Mouse (Mus musculus): ENCODE measurements around the gene Vezf1.

Vezf1 gene

DNA sequence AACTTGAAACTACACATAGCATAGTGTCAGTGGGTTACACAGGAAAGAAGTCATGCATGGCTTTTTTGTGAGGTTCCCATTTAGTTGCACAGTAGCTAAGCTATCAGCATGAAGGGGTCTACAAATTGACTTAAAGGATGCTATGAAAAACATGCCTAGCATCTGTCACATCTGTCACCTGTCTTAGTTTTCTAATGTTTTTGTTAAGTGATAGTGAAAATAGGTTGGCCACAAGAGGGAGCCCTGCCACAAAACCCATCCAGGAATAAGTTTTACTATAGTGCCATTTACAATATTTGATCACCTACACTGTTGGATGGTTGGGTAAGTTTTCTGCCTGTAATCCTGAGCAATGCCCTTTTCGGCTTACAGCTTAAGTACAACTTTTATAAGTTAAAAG, 13.5 kb upstream of the Vezf1 start:
- DNase-seq: peak; percentile 58

GRCm38 (mm10) chr11:88055777-88056176, 12.3 kb upstream of the Vezf1 start:
- DNase-seq: no peak

DNA sequence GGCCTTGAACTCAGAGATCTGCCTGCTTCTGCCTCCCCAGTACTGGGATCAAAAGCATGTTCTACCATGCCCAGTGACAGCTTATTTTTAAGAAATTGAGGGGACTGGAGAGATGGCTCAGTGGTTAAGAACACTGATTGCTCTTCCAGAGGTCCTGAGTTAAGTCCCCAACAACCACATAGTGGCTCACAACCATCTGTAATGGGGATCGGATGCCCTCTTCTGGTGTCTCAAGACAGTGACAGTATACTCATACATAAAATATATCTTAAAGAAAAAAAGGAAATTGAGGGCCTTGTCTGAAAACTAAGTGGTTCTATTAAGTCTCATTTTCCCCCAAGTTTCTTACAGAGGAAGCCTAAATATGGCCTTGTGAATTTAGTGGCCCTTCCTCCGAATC, 10.3 kb upstream of the Vezf1 start:
- DNase-seq: no peak

GRCm38 (mm10) chr11:88059141-88059540, 8.9 kb upstream of the Vezf1 start:
- peak; percentile 79 for DNase-seq

DNA sequence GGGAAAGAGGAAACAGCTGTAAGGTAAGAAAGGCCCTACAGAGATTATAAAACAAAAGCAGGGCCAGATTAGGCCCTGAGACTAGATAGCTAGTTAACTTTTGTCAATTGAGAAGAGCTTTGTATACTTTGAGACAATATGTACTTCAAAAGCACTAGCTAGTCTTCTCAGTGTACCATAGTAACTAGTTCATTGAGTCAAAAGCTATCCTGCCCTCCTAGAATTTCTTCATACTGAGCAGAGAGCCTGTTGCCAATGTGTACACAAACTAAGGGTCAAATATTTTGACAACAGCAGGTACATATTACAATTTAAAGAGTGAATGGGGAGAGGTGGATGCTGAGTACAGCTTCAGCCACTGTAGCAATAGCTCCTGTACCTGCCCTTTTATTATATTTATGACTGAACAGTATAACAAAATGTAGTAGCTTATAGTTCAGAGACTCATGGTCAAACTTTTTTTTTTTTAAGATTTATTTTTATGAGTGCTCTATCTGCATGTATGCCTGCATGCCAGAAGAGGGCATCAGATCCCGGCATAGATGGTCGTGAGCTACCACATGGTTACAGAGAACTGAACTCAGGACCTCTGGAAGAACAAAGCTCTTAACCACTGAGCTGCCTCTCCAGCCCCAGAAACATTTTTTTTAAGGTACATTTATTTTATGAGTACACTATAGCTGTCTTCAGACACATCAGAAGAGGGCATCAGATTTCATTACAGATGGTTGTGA, 6.0 kb upstream of the Vezf1 start:
- DNase-seq: no peak

DNA sequence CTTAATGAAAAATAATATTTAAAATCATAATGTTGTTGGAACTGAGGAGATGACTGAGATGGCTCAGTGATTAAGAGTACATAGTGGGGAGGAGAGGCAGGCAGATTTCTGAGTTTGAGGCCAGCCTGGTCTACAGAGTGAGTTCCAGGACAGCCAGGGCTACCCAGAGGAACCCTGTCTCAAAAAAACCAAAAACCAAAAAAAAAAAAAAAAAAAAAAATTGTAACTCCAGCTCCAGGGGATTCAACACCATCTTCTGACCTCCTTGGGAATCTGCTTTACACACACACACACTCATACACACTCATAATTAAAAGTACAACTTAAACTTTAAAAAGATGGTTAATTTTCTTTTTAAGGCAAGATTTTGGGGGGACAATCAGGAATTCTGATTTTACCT, 2.3 kb upstream of the Vezf1 start:
- no peak for DNase-seq

DNA sequence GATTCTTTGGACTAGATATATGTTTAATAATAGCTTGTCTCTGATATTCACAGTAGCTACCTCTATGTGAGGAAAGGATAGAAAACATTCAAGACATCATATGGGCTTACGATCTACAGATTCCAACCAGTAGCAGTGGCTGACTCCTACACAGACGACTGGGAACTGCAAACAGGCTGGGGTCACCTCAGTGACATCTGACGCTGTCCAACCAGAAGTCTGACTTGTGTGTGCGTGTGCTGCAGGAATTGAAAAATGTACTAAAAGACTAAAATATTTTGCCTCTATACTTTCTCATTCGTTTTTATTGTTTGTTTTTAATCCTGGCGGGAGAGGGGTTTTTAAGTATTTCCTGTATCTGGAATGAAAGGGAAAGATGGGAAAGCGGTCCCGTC, 891 bp upstream of the Vezf1 start:
- DNase-seq: peak; percentile 34

DNA sequence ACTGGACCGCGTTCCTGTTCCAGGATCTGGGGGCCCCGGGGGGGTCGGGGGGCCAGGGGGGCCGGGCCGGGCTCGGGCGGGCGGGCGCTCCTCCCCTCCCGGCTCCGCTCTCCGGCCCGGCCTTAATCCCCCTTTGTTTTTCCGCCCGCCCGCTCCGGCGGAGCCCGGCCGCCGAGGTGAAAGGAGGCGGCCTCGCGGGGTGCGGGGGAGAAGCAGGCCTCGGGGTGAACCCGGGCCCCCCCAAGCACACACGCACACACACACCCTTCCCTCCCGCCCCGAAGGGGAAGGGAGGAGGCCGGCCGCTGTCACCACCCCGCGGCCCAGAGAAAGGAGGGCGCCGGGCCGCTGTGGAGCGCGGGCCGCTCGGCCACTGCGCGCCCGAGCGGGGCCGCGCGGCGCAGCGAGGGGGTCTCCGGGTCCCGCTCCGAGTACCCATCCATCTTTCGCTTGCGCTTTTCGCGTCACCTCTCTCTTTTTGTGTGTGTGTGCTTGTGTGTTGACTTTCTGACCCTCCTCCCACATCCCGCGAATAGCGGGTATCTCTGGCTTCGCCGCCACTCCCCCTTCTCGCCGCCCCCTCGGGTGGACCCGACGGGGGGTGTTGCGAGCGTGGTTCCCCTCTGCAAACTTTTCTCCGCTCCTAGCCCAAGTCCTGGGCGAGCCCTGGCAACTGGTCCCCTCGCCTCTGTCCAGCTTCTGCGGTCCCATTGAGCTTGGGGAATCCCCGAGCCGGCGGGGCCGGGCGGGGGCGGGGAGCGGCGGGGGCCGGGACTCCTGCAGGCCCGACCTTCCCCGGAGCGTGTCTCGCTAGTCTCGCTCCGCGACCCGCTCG, 549 bp downstream of the Vezf1 start:
- peak; percentile 81 for DNase-seq

DNA sequence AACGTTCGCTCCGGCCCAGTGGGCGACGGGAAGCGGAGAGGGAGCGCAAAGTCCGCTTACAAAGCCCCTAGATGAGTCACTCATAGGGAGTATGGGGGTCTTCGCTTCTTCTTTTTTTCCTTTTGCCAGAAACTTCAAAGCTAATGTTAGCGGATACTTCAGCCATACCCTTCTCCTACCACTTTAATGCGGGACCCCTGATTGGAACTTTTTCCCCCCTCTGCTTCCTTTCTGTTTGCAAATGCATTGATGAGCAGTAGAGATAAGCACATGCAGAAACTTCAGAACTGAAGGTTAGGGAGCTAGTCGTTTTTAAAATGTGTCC, 1.1 kb downstream of the Vezf1 start:
- no peak for DNase-seq

DNA sequence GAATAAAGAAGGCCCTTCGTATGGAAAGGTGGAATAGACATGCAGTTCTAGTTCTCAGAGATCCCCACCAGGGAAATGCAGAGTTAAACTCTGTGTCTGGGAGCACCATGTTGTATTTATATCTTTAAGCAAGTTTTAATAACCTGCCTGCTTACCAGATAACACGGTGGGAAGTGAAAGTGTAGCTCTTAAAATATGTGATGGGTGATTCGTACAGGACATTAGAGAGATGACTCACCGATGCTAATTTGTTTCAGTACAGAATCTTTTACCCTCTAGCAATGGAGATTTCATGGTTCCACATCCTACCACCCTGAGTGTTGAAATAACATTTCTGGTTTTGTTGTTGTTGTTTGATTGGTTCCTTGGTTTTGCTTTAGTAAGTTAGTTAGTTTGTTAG, 2.3 kb downstream of the Vezf1 start:
- DNase-seq: no peak

- DNase-seq: no peak
Measured at GRCm38 (mm10) chr11:88071113-88071512, 3.0 kb downstream of the Vezf1 start.

DNA sequence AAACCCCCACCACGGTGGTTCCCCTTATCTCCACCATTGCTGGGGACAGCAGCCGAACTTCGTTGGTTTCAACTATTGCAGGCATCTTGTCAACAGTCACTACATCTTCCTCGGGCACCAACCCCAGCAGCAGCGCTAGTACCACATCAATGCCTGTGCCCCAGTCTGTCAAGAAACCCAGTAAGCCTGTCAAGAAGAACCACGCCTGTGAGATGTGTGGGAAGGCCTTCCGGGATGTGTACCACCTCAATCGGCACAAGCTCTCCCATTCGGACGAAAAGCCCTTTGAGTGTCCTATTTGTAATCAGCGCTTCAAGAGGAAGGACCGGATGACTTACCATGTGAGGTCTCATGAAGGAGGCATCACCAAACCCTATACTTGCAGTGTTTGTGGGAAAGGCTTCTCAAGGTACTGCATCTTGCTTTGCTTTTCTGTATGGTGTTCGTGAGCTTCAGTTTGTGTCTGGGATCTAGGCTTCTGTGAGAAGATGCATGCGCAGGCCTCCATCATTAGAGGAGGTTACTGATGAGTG, 5.3 kb downstream of the Vezf1 start:
- DNase-seq: no peak

- DNase-seq: no peak
Measured at GRCm38 (mm10) chr11:88075701-88076100, 7.6 kb downstream of the Vezf1 start.

GRCm38 (mm10) chr11:88076394-88076793, 8.3 kb downstream of the Vezf1 start:
- no peak for DNase-seq

DNA sequence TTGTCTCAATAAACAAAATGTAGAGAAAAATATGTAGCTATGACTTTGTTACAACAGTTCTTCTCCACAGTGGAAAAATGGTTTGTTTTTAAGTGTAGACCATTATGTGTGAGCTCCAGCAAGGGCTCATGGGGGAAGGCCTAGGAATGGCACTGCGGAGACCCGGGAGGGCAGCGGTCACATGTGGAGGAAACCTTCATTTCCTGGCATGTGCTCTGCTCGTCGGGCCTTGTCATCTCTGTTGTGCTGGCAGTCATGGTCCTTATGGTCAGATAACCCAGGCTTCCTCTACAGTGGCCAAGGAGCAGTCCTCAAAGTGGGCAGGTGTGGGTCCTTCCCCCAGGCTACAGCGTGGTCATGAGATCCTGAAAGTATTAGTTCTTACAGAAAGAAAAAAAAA, 15.6 kb downstream of the Vezf1 start:
- no peak for DNase-seq

GRCm38 (mm10) chr11:88086737-88087627, 18.9 kb downstream of the Vezf1 start:
- DNase-seq: peak; percentile 94

- DNase-seq: no peak
Measured at GRCm38 (mm10) chr11:88089150-88089549, 21.1 kb downstream of the Vezf1 start.

DNA sequence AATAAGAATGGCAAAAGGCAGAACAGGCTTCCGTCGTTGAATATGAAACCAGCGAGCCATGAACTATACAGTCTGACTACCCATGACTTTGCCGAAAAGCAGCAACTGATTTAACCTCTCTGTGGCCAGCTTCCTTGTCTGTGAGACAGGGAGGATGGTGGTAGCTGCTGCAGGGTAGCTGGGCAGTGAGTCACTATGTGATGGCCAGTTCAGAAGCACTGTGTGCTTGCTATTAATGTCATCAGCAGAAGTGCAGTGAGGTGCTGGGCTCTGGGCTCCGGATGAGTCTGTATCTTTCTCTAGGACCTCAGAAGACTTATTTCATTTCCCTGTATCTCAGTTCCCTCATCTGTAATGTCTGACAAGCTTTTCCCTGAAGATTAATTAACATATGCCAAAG, 22.2 kb downstream of the Vezf1 start:
- DNase-seq: no peak

DNA sequence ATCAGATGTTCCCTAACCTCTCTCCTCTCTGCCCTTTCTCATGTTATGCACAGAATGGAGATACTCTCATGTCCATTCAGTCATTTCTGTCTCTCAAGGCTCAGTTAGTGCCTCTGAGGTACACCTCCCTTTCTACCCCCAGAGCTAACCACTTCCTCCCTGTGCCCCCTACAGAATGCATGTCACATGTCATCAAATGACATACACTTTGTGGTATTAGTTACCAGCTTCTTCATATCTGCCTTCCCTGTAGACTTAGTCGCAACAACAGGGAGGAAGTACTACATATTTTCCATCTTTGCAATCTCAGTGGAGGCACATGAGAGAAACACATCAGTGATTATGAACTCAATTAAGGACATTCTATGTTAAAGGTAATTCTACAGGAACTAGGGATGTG, 23.9 kb downstream of the Vezf1 start:
- no peak for DNase-seq

DNA sequence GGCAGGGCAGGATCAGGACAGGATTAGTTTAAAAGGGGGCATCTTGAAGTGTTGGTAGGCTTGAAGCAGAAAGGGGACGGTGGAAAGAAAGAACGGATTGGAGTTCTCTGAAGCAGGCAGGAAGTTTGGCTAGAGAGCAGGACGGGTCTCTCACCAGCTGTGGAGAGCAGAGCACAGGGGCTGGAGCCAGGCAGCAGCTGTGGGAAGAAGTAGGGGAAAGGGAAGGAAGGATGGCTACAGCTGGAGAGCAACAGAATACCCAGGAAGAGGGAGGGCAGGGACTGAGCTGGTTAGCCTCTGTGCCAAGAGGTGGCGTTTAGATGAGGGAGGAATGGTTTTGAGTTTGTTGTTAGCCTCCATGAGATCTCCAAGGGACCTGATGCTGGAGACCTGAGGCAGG, 29.1 kb downstream of the Vezf1 start:
- peak; percentile 60 for DNase-seq

DNA sequence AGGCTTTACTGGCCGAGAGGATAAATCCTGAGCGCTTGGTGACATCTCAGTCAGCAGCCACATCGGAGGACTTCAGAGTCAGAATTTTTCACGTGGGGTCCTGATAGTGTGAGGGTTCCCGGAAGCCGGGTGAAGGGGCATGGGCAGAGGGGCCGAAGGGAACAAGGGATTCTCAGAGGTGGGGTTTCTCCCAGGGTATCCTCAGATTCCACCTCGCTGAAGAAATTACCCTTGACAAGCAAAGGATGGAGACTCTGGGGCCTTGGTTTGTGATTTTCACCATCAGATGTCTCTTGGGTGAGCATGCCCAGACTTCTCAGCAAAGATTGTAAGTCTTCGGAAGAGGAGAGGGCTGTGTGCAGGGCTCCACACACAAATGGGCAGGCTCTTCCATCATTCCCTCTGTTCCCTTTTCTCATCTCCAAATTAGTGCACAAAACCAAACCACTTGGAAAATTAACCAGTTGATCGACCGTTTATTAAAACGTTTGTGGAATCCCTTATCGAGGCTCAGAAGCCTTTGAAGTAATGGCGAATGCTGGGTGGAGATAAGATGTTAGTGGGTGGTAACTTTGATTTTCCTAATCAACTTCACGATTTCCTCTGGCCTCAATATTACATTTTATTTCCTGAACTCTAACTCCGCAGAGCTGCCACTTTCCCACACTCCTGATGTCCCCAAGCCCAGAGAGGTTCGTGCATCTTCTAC, 30.1 kb downstream of the Vezf1 start, which contains the start of gene Cuedc1:
Cuedc1 (plus strand) TSS at position 38 of the 709 bp plus-strand sequence.
- DNase-seq: no peak

Measured in kidney, postnatal 14 days (tissue).